Mouse (Mus musculus): Measurements from ENCODE around the gene Bhlha15. TPM values are rescaled to one million over a fixed set of nuclear protein-coding genes. Genes with fewer than 3 reads are reported as not detected.

Gene Bhlha15
- 0.63 and 0.79 TPM in 2 replicates for polyA plus RNA-seq (2014; fragmentation: Nextera tagmentation; extraction: Ambion mirVana)

- peak within 1 kb of the TSS; percentile 69 for H3K4me2 ChIP-seq
- H3K9ac ChIP-seq (ENCODE audit: low read depth, low read length) = peak within 1 kb of the TSS; percentile 7
- WGBS (ENCODE audit: insufficient replicate concordance) = 3% methylated on average over 19 of the region's 26 CpGs
- H3K4me3 ChIP-seq (ENCODE audit: low read depth, low read length) = peak within 1 kb of the TSS; percentile 33
- no peaks in the 10 kb centered on the region for H3K9me3 ChIP-seq (replicated peaks; ENCODE audit: control insufficient read depth, low read length)
- peak; percentile 44 for ATAC-seq (replicated peaks; ENCODE audit: insufficient number of reproducible peaks, low FRiP score, low TSS enrichment)
- H3K4me1 ChIP-seq (ENCODE audit: control insufficient read depth, insufficient read depth, low read length) = peaks cover 23% of the 10 kb centered on the region
- H3K36me3 ChIP-seq (ENCODE audit: control insufficient read depth, insufficient read depth, low read length) = peaks cover 3% of the 10 kb centered on the region; the same call in 1 of the 2 replicates
- H3K27me3 ChIP-seq (ENCODE audit: control insufficient read depth, insufficient read depth, low read length) = no peaks in the 10 kb centered on the region
- no peak within 1 kb of the TSS for H3K27ac ChIP-seq (ENCODE audit: low read depth, low read length)
Observed at GRCm38 (mm10) chr5:144189950-144190583, at the start of gene Bhlha15. Gene Bhlha15, plus strand, starts transcription at chr5:144190286.

- H3K27me3 ChIP-seq (ENCODE audit: control insufficient read depth, insufficient read depth, low read length) = no peaks in the 10 kb centered on the region
- no peak overlapping the region for H3K9ac ChIP-seq (ENCODE audit: low read depth, low read length)
- H3K4me1 ChIP-seq (ENCODE audit: control insufficient read depth, insufficient read depth, low read length) = no peaks in the 10 kb centered on the region
- no peak overlapping the region for H3K4me2 ChIP-seq
- 86% methylated on average over 5 of the region's 5 CpGs for WGBS (ENCODE audit: insufficient replicate concordance)
- no peak overlapping the region for H3K27ac ChIP-seq (ENCODE audit: low read depth, low read length)
- H3K4me3 ChIP-seq (ENCODE audit: low read depth, low read length) = no peak overlapping the region
- ATAC-seq (replicated peaks; ENCODE audit: insufficient number of reproducible peaks, low FRiP score, low TSS enrichment) = no peak
- H3K9me3 ChIP-seq (replicated peaks; ENCODE audit: control insufficient read depth, low read length) = no peaks in the 10 kb centered on the region
- peaks cover 7% of the 10 kb centered on the region; the same call in 1 of the 2 replicates for H3K36me3 ChIP-seq (ENCODE audit: control insufficient read depth, insufficient read depth, low read length)
Observed at GRCm38 (mm10) chr5:144143531-144143930, 46.6 kb upstream of the Bhlha15 start.

GRCm38 (mm10) chr5:144146898-144147297 is 43.2 kb upstream of the Bhlha15 start:
- H3K4me1 ChIP-seq (ENCODE audit: control insufficient read depth, insufficient read depth, low read length) = peaks cover 3% of the 10 kb centered on the region; the same call in 1 of the 2 replicates
- H3K4me3 ChIP-seq (ENCODE audit: low read depth, low read length) = no peak overlapping the region
- no peak overlapping the region for H3K27ac ChIP-seq (ENCODE audit: low read depth, low read length)
- H3K36me3 ChIP-seq (ENCODE audit: control insufficient read depth, insufficient read depth, low read length) = peaks cover 7% of the 10 kb centered on the region; the same call in 1 of the 2 replicates
- no peaks in the 10 kb centered on the region for H3K27me3 ChIP-seq (ENCODE audit: control insufficient read depth, insufficient read depth, low read length)
- no peak overlapping the region for H3K9ac ChIP-seq (ENCODE audit: low read depth, low read length)
- no peaks in the 10 kb centered on the region for H3K9me3 ChIP-seq (replicated peaks; ENCODE audit: control insufficient read depth, low read length)
- no peak overlapping the region for H3K4me2 ChIP-seq
- no peak for ATAC-seq (replicated peaks; ENCODE audit: insufficient number of reproducible peaks, low FRiP score, low TSS enrichment)

GRCm38 (mm10) chr5:144149530-144149929 is 40.6 kb upstream of the Bhlha15 start:
- Histone ChIP-seq H3K4me2 (no peak overlapping the region), H3K4me1 (ENCODE audit: control insufficient read depth, insufficient read depth, low read length) (peaks cover 3% of the 10 kb centered on the region; the same call in 1 of the 2 replicates), H3K36me3 (ENCODE audit: control insufficient read depth, insufficient read depth, low read length) (peaks cover 7% of the 10 kb centered on the region; the same call in 1 of the 2 replicates), H3K9me3 (replicated peaks; ENCODE audit: control insufficient read depth, low read length) (no peaks in the 10 kb centered on the region), H3K27ac (ENCODE audit: low read depth, low read length) (no peak overlapping the region), H3K27me3 (ENCODE audit: control insufficient read depth, insufficient read depth, low read length) (no peaks in the 10 kb centered on the region), H3K9ac (ENCODE audit: low read depth, low read length) (no peak overlapping the region), H3K4me3 (ENCODE audit: low read depth, low read length) (no peak overlapping the region)
- ATAC-seq (replicated peaks; ENCODE audit: insufficient number of reproducible peaks, low FRiP score, low TSS enrichment) = no peak
- WGBS (ENCODE audit: insufficient replicate concordance) = 85% methylated on average over 4 of the region's 4 CpGs

DNA sequence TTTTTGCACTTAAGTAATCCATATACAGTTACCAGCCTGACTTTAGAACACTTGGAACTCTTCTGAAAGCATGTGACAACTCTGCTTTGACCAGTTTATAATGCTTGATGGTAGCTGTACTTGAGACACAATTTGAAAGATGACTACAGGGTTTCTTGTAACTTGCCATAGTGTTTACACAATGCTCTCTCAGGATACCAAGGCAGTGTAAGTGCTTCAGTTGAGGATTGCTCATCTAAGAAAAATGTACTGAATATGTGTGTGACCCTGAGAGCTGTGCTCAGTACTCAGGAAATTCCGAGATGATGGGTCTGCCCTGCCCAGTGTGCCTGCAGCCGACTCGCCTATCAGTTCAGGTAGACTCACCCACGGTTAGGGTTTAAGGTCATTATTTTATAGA is 38.8 kb upstream of the Bhlha15 start:
- Histone ChIP-seq H3K27ac (ENCODE audit: low read depth, low read length) (no peak overlapping the region), H3K9ac (ENCODE audit: low read depth, low read length) (no peak overlapping the region), H3K4me3 (ENCODE audit: low read depth, low read length) (no peak overlapping the region), H3K27me3 (ENCODE audit: control insufficient read depth, insufficient read depth, low read length) (no peaks in the 10 kb centered on the region), H3K36me3 (ENCODE audit: control insufficient read depth, insufficient read depth, low read length) (peaks cover 7% of the 10 kb centered on the region; the same call in 1 of the 2 replicates), H3K9me3 (replicated peaks; ENCODE audit: control insufficient read depth, low read length) (no peaks in the 10 kb centered on the region), H3K4me2 (no peak overlapping the region), H3K4me1 (ENCODE audit: control insufficient read depth, insufficient read depth, low read length) (peaks cover 3% of the 10 kb centered on the region; the same call in 1 of the 2 replicates)
- no peak for ATAC-seq (replicated peaks; ENCODE audit: insufficient number of reproducible peaks, low FRiP score, low TSS enrichment)
- WGBS (ENCODE audit: insufficient replicate concordance) = 85% methylated on average over 4 of the region's 4 CpGs

DNA sequence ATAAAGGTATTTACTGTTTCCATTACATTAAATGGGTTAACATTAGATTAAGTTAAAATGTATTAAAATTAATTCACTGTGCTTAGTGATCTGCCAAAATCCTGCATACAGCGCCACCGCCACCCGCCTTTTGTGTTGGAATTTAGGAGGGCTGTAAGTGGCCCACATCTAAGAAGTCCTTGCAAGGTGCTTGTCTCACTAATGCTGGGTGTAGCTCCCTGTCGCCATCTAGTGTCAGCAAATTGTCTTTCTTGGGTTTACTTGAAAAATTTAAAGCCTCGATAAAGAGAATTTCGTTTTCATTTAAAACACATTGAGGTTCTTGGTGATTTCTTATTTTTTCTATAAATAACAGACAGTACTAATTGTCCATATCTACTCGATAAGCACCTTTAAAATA is 35.6 kb upstream of the Bhlha15 start:
- 32% methylated on average over 7 of the region's 7 CpGs for WGBS (ENCODE audit: insufficient replicate concordance)
- Histone ChIP-seq H3K27ac (ENCODE audit: low read depth, low read length) (no peak overlapping the region), H3K4me2 (no peak overlapping the region), H3K36me3 (ENCODE audit: control insufficient read depth, insufficient read depth, low read length) (no peaks in the 10 kb centered on the region), H3K4me3 (ENCODE audit: low read depth, low read length) (no peak overlapping the region), H3K9ac (ENCODE audit: low read depth, low read length) (no peak overlapping the region), H3K9me3 (replicated peaks; ENCODE audit: control insufficient read depth, low read length) (no peaks in the 10 kb centered on the region), H3K4me1 (ENCODE audit: control insufficient read depth, insufficient read depth, low read length) (peaks cover 3% of the 10 kb centered on the region; the same call in 1 of the 2 replicates), H3K27me3 (ENCODE audit: control insufficient read depth, insufficient read depth, low read length) (no peaks in the 10 kb centered on the region)
- ATAC-seq (replicated peaks; ENCODE audit: insufficient number of reproducible peaks, low FRiP score, low TSS enrichment) = no peak

- H3K4me1 ChIP-seq (ENCODE audit: control insufficient read depth, insufficient read depth, low read length) = no peaks in the 10 kb centered on the region
- H3K27ac ChIP-seq (ENCODE audit: low read depth, low read length) = peak overlapping the region; percentile 29; the same call in 1 of the 2 replicates
- WGBS (ENCODE audit: insufficient replicate concordance) = 45% methylated on average over 4 of the region's 4 CpGs
- no peak overlapping the region for H3K9ac ChIP-seq (ENCODE audit: low read depth, low read length)
- H3K4me2 ChIP-seq = no peak overlapping the region
- no peak overlapping the region for H3K4me3 ChIP-seq (ENCODE audit: low read depth, low read length)
- H3K9me3 ChIP-seq (replicated peaks; ENCODE audit: control insufficient read depth, low read length) = no peaks in the 10 kb centered on the region
- ATAC-seq (replicated peaks; ENCODE audit: insufficient number of reproducible peaks, low FRiP score, low TSS enrichment) = no peak; the same call in 1 of the 2 replicates
- H3K27me3 ChIP-seq (ENCODE audit: control insufficient read depth, insufficient read depth, low read length) = no peaks in the 10 kb centered on the region
- H3K36me3 ChIP-seq (ENCODE audit: control insufficient read depth, insufficient read depth, low read length) = no peaks in the 10 kb centered on the region
Observed at GRCm38 (mm10) chr5:144158604-144159003, 31.5 kb upstream of the Bhlha15 start.

GRCm38 (mm10) chr5:144159137-144159536 is 30.9 kb upstream of the Bhlha15 start:
- no peak overlapping the region for H3K27ac ChIP-seq (ENCODE audit: low read depth, low read length)
- H3K36me3 ChIP-seq (ENCODE audit: control insufficient read depth, insufficient read depth, low read length) = no peaks in the 10 kb centered on the region
- no peaks in the 10 kb centered on the region for H3K27me3 ChIP-seq (ENCODE audit: control insufficient read depth, insufficient read depth, low read length)
- H3K4me1 ChIP-seq (ENCODE audit: control insufficient read depth, insufficient read depth, low read length) = no peaks in the 10 kb centered on the region
- no peaks in the 10 kb centered on the region for H3K9me3 ChIP-seq (replicated peaks; ENCODE audit: control insufficient read depth, low read length)
- no peak overlapping the region for H3K4me2 ChIP-seq
- no peak overlapping the region for H3K9ac ChIP-seq (ENCODE audit: low read depth, low read length)
- no peak for ATAC-seq (replicated peaks; ENCODE audit: insufficient number of reproducible peaks, low FRiP score, low TSS enrichment)
- H3K4me3 ChIP-seq (ENCODE audit: low read depth, low read length) = no peak overlapping the region
- 86% methylated on average over 8 of the region's 8 CpGs for WGBS (ENCODE audit: insufficient replicate concordance)

All from heart, embryonic 11.5 days (tissue).